Mouse (Mus musculus): ENCODE measurements around the gene Abhd14a. TPM values are rescaled to one million over a fixed set of nuclear protein-coding genes. Genes with fewer than 3 reads are reported as not detected.

Abhd14a gene
- polyA plus RNA-seq, 1 experiment, result 12.9 TPM

- Histone ChIP-seq H3K27ac (replicated peaks; ENCODE audit: low read depth, low read length) (no peak overlapping the region), H3K4me1 (ENCODE audit: control insufficient read depth, insufficient read depth, insufficient read length, low read length) (peaks cover 9% of the 10 kb centered on the region), H3K4me3 (ENCODE audit: insufficient read depth, low read depth, low read length) (0 out of 2 replicates have a peak overlapping the region, but pooled peaks have one; percentile 16)
Measured at GRCm38 (mm10) chr9:106474456-106474855, 27.0 kb upstream of the Abhd14a start.

DNA sequence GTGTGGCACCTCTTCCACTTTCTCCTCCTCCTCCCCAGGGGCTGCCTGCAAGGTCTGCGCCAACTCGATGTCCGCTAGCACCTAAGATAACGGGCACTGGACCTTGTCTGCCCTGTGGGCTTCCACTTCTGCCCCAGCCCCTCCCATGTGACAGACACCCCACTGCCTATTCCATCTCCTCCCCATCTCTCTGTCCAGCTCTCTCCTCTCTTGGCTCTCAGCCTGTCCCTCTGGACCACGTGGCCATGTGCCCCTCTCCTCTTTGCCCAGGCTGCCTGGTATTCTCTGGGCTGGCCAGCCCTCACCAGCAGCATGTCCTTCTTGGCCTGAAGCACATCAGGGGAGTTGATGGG, 26.3 kb upstream of the Abhd14a start:
- Histone ChIP-seq H3K4me3 (ENCODE audit: insufficient read depth, low read depth, low read length) (no peak overlapping the region), H3K4me1 (ENCODE audit: control insufficient read depth, insufficient read depth, insufficient read length, low read length) (peaks cover 9% of the 10 kb centered on the region), H3K27ac (replicated peaks; ENCODE audit: low read depth, low read length) (no peak overlapping the region)

GRCm38 (mm10) chr9:106473081-106473752, 25.7 kb upstream of the Abhd14a start:
- Histone ChIP-seq H3K27ac (replicated peaks; ENCODE audit: low read depth, low read length) (no peak overlapping the region), H3K4me1 (ENCODE audit: control insufficient read depth, insufficient read depth, insufficient read length, low read length) (peaks cover 9% of the 10 kb centered on the region), H3K4me3 (ENCODE audit: insufficient read depth, low read depth, low read length) (no peak overlapping the region)

DNA sequence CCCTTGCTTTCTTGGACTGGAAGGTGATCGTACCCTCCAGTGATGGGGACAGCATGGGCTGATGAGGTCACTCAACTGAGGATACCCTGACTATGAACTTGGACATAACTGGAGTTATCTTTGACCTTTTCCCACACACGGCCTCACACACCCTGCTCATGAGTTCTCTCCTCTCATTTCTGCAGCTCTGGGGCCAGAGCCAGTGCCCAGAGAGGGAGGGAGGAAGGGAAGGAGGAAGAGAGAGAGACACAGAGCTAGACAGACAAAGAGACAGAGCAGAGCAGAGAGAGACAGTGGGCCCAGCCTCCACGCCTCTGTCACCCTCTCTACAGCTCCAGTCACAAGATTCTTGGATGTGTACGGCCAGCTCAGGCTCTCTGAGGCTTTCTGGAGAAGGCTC, 24.8 kb upstream of the Abhd14a start:
- peaks cover 4% of the 10 kb centered on the region for H3K4me1 ChIP-seq (ENCODE audit: control insufficient read depth, insufficient read depth, insufficient read length, low read length)
- H3K27ac ChIP-seq (replicated peaks; ENCODE audit: low read depth, low read length), result peak overlapping the region; percentile 60
- H3K4me3 ChIP-seq (ENCODE audit: insufficient read depth, low read depth, low read length), result no peak overlapping the region

DNA sequence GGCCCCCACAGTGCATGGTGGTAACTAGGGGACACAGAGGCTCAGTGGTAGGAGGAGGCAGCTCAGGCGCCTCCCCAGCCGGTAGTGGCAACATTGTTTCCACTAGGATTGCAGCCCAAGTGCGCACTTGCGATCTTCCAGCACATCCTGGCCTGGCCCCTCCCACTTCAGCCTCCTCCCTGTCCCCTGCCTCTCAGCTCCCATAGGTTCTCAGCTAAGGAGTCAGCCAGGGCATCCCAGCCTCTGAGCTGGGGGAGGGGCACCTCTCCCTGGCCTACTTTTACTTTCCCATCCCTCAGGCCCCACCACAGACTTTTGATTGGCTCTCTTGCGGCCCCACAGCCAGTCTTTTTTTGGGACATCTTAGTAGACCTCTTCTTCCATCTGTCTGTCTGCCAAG, 24.4 kb upstream of the Abhd14a start:
- peak overlapping the region; percentile 60 for H3K27ac ChIP-seq (replicated peaks; ENCODE audit: low read depth, low read length)

GRCm38 (mm10) chr9:106470991-106471750, 23.7 kb upstream of the Abhd14a start:
- Histone ChIP-seq H3K4me3 (ENCODE audit: insufficient read depth, low read depth, low read length) (peak overlapping the region; percentile 13; the same call in 1 of the 2 replicates), H3K4me1 (ENCODE audit: control insufficient read depth, insufficient read depth, insufficient read length, low read length) (peaks cover 4% of the 10 kb centered on the region), H3K27ac (replicated peaks; ENCODE audit: low read depth, low read length) (peak overlapping the region; percentile 24; the same call in 1 of the 2 replicates)

More for the DNA sequence above, 24.4 kb upstream of the Abhd14a start:
- Histone ChIP-seq H3K4me3 (ENCODE audit: insufficient read depth, low read depth, low read length) (peak overlapping the region; percentile 13; the same call in 1 of the 2 replicates), H3K4me1 (ENCODE audit: control insufficient read depth, insufficient read depth, insufficient read length, low read length) (peaks cover 4% of the 10 kb centered on the region)

DNA sequence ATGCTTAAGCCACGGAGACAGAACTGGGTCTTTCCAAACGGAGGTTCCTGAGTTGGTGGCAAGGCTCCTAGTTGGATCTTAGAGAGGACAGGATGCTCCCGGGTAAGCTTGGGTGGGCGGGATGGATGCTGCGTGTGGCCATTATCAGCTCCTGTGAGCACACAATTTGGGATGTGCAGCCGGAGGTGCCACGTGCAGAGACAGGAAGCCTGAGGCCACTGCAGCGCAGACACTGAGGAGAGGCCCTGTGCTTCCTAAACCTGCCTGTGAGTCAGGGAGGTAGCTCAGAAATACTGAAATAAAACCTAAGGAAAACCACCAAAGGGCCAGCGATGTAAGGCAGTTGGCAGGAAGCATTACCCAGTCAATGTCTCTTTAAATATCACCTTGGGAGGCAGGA, 22.3 kb upstream of the Abhd14a start:
- Histone ChIP-seq H3K4me3 (ENCODE audit: insufficient read depth, low read depth, low read length) (no peak overlapping the region), H3K27ac (replicated peaks; ENCODE audit: low read depth, low read length) (no peak overlapping the region), H3K4me1 (ENCODE audit: control insufficient read depth, insufficient read depth, insufficient read length, low read length) (no peaks in the 10 kb centered on the region; the same call in none of the 2 replicates)

DNA sequence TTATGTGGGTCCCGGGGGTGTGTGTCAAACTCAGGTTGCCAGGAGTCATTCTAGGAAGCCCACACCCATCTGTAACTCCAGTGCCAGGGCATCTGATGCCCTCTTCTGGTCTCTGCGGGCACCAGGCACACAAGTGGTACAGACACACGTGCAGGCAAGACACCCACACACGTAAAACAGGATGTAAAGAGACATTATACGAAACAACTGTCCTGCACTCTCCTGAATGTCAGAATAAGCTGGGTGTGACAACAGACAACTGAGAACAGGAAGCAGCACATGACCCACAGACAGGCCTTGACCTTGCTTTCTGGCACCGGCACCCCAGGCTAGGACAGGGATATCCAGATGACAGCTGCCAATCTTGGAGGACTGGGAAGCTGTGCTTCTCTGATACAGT, 21.8 kb upstream of the Abhd14a start:
- Histone ChIP-seq H3K4me1 (ENCODE audit: control insufficient read depth, insufficient read depth, insufficient read length, low read length) (no peaks in the 10 kb centered on the region; the same call in none of the 2 replicates), H3K27ac (replicated peaks; ENCODE audit: low read depth, low read length) (no peak overlapping the region), H3K4me3 (ENCODE audit: insufficient read depth, low read depth, low read length) (no peak overlapping the region)

DNA sequence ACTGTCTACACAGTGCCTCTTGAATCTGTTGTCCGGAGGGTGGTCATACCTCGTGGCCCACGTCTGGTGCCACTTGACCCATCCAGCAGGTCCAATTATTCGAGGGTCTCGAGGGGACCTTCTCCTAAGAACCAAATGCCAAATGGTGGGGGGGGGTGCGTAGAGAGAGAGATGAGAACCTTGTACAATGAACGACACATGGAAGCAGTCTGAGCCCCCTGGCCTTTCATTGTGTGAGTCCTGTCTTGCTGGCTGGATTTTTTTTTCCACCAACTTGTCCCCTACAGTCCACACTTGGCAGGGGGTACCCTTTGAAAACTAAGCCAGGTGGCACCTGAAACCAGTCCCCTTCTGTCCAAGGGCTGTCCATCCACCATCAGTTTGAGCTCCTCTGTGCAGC, 20.3 kb upstream of the Abhd14a start:
- no peak overlapping the region for H3K4me3 ChIP-seq (ENCODE audit: insufficient read depth, low read depth, low read length)
- no peaks in the 10 kb centered on the region; the same call in 1 of the 2 replicates for H3K4me1 ChIP-seq (ENCODE audit: control insufficient read depth, insufficient read depth, insufficient read length, low read length)
- H3K27ac ChIP-seq (replicated peaks; ENCODE audit: low read depth, low read length), result no peak overlapping the region

DNA sequence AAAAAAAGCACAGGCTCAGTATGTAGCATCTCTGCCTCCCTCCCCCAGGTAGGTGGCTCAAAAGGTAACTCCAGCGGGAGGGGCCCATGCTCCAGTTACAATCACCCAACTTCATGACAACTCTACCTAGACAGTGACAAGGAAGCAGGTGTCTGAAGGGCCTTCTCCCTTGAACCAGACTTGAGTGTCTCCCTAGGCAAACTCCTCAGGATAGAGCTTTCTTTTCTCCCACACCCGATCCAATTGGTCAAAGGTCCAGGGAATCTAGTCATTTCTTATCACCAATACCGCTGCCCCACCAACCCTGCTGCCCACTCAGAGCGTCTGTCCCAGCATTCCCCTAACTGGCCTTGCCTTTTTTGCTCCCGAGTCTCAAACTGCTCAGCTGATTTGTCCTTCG, 19.2 kb upstream of the Abhd14a start:
- no peaks in the 10 kb centered on the region; the same call in 1 of the 2 replicates for H3K4me1 ChIP-seq (ENCODE audit: control insufficient read depth, insufficient read depth, insufficient read length, low read length)
- H3K4me3 ChIP-seq (ENCODE audit: insufficient read depth, low read depth, low read length), result no peak overlapping the region
- no peak overlapping the region for H3K27ac ChIP-seq (replicated peaks; ENCODE audit: low read depth, low read length)

DNA sequence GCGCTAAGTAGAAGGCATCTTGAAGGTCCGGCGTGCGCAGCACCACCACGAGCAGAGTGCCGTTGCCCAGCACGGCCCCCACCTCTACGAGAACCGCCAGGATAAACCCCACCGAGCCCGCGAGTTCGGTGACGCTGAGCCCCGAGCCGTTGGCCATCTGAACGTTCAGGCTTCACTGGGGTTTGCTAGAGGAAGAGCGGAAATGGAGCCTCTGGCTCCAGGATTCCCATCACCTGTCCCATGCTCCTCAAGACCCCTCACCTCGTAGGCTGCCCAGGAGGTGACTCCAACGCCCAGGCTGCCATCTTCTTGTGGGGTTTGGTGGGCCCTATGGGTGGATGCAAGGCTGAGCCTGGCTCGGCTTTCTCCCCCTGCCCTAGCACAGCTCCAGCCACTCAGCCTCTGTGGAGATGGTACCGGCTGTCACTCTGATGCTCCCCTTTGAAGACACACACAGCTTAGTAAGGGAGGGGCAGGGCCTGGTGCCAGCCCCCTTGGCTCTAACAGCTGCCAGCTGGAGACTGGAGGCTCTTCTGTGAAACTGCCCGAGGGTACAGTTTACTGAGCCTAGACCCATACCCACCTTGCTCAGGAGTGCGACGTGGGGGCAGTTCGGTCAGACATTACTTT, 18.2 kb upstream of the Abhd14a start, which contains the start of gene Gpr62:
Gene Gpr62, minus strand, starts transcription at position 368 of the 630 bp plus-strand sequence.
- no peak within 1 kb of the TSS for H3K27ac ChIP-seq (replicated peaks; ENCODE audit: low read depth, low read length)
- peak within 1 kb of the TSS; percentile 75 for H3K4me3 ChIP-seq (ENCODE audit: insufficient read depth, low read depth, low read length)
- no peaks in the 10 kb centered on the region; the same call in 1 of the 2 replicates for H3K4me1 ChIP-seq (ENCODE audit: control insufficient read depth, insufficient read depth, insufficient read length, low read length)

GRCm38 (mm10) chr9:106464751-106465541, 17.5 kb upstream of the Abhd14a start:
- H3K4me3 ChIP-seq (ENCODE audit: insufficient read depth, low read depth, low read length), result peak overlapping the region; percentile 75
- H3K27ac ChIP-seq (replicated peaks; ENCODE audit: low read depth, low read length), result no peak overlapping the region
- H3K4me1 ChIP-seq (ENCODE audit: control insufficient read depth, insufficient read depth, insufficient read length, low read length), result no peaks in the 10 kb centered on the region; the same call in 1 of the 2 replicates

- Histone ChIP-seq H3K4me3 (ENCODE audit: insufficient read depth, low read depth, low read length) (no peak overlapping the region), H3K27ac (replicated peaks; ENCODE audit: low read depth, low read length) (no peak overlapping the region), H3K4me1 (ENCODE audit: control insufficient read depth, insufficient read depth, insufficient read length, low read length) (no peaks in the 10 kb centered on the region)
Measured at GRCm38 (mm10) chr9:106463122-106464063, 15.9 kb upstream of the Abhd14a start.

GRCm38 (mm10) chr9:106462430-106462800, 14.9 kb upstream of the Abhd14a start:
- Histone ChIP-seq H3K4me1 (ENCODE audit: control insufficient read depth, insufficient read depth, insufficient read length, low read length) (no peaks in the 10 kb centered on the region), H3K4me3 (ENCODE audit: insufficient read depth, low read depth, low read length) (no peak overlapping the region)

More at GRCm38 (mm10) chr9:106462430-106462800, 14.9 kb upstream of the Abhd14a start:
- no peak overlapping the region for H3K27ac ChIP-seq (replicated peaks; ENCODE audit: low read depth, low read length)

All from brown adipose tissue, adult 24 weeks (tissue).